Mouse (Mus musculus) CH12.LX (cell line): ENCODE measurements around the gene Thap7.

Experiments
- BHLHE40 ChIP-seq: IDR thresholded peaks from 2 replicates; pipeline ENCODE4 v1.6.1; 2011; ENCODE audit warnings: mild to moderate bottlenecking, low read depth, low read length, improper control_type of control experiment
- NRF1 ChIP-seq: IDR thresholded peaks from 2 replicates; pipeline ENCODE4 v1.6.1; 2014; ENCODE audit warnings: low read depth, mild to moderate bottlenecking, inconsistent platforms, low read length, improper control_type of control experiment, moderate library complexity
- POLR2AphosphoS2 ChIP-seq: IDR thresholded peaks from 2 replicates; pipeline ENCODE4 v1.6.1; 2011; ENCODE audit warnings: low read depth, low read length, improper control_type of control experiment
- RCOR1 ChIP-seq: conservative IDR thresholded peaks from 2 replicates; pipeline ENCODE4 v1.6.1; 2012; ENCODE audit warnings: low read depth, mild to moderate bottlenecking, inconsistent platforms, low read length, improper control_type of control experiment
- SIN3A ChIP-seq: IDR thresholded peaks from 2 replicates; pipeline ENCODE4 v1.6.1; 2012; ENCODE audit warnings: low read length, improper control_type of control experiment, inconsistent platforms

DNA sequence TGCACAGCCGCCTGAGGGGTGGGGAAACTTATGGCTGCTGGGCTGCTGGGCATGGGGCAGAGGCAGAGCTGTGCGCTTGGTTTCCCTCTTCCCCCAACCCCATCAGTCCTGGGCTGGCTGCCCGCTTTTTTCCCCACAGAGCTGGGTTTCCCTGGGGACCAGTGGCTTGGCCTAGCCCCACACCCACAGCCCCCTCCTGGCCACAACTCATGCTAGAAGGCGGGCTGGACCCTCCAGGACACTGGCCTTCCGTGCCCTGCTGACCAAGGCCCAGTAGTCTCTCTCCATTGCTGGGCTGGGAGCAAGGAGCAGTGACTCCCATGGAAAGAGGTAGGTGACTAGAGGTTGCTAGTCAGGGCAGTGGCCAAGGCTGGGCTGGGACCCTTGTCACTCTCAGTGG lies 39.8 kb downstream of the Thap7 start:
- TF ChIP-seq RCOR1 (no peak), SIN3A (no peak), NRF1 (no peak), POLR2AphosphoS2 (no peak), BHLHE40 (no peak)
